In the genomic region with DNA sequence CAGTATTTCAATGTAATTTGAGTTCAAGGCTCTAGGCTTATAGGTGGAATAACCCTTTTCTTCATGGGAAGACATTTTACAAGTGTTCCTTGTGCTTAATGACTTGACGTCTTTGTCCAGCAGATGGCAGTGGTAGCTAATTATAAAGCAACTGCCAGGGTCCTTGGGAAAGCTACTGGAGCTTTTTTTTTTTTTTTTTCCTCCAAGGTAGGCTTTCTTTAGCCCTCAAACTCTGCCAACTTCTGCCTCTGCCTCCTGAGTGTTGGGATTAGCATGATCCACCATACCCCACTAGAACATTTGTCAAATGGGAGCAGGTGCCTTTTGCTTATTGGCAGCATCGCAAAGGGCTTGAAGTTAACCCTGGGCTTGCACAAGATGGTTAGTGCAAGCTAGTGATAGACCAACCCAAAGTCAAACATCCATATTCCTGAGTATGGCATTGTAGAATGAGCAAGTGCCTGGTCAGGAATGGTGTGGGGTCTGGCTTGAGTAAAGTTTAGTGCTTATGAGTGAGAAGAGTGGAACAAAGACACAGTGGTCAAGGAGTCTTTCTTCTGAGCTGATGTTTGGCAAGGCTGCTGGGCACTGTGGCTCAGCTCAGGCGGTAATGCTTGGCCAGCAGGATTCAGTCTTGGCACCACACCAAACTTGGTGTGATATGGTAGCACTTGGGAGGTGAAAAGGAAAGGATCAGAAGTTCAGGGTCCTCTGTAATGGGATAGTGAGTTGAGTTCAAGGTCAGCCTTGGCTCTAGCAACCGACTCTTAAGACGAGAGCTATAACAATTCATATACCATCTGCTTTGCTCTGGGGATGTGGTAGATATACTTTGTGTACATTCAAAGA, we compare ENCODE assay signal across 9 mouse cellular contexts. TPM values are rescaled to one million over a fixed set of nuclear protein-coding genes. Genes with fewer than 3 reads are reported as not detected.
DNase-seq lines count a peak whose midpoint lies in the region; ATAC-seq and TF ChIP-seq lines count a peak whose summit lies in the region.
"Had no signal": no experiment of that assay in that cellular context is flagged by ENCODE, and none has a peak within 500 bp of the region (broad histone marks: within the 10 kb centered on the region; RNA-seq: fewer than 3 reads in every experiment).

No protein-coding gene starts in this region.

- no peaks in the 10 kb centered on the region for H3K9me3 ChIP-seq in G1E (replicated peaks)
- H3K9me3 ChIP-seq in limb, embryonic 11.5 days (ENCODE audit: control insufficient read depth, low read length) = no peaks in the 10 kb centered on the region

- H3K27me3 ChIP-seq in G1E (ENCODE audit: insufficient read depth, low read length) = no peaks in the 10 kb centered on the region
- H3K27me3 ChIP-seq in limb, embryonic 11.5 days (ENCODE audit: control insufficient read depth, insufficient read depth, low read length) = no peaks in the 10 kb centered on the region

- peaks cover 38% of the 10 kb centered on the region for H3K36me3 ChIP-seq in G1E (replicated peaks)
- peaks cover 8% of the 10 kb centered on the region; the same call in 1 of the 2 replicates for H3K36me3 ChIP-seq in limb, embryonic 11.5 days (ENCODE audit: control insufficient read depth, insufficient read depth, low read length)

- no peak overlapping the region for H3K4me3 ChIP-seq in G1E (ENCODE audit: low read depth, low read length)
- no peak overlapping the region for H3K4me3 ChIP-seq in limb, embryonic 11.5 days (ENCODE audit: low read depth, low read length)

- DNase-seq in cerebellum, adult 11 months = peak; percentile 48
- no peak for DNase-seq in cerebellum, adult 8-10 months
- no peak for DNase-seq in G1E (ENCODE audit: low spot score)
- peak; percentile 68 for DNase-seq in heart, postnatal 4 days
- DNase-seq in limb, embryonic 11.5 days (ENCODE audit: low spot score) = peak; percentile 53
- DNase-seq in naive thymus-derived CD4-positive, alpha-beta T cell, adult 2 months (ENCODE audit: low read depth) = peak; percentile 68
- no peak for DNase-seq in urinary bladder, postnatal 4 days (ENCODE audit: low spot score in 2 of 2)

- no peak for TF ChIP-seq CTCF in G1E (IDR thresholded peaks at IDR 0.05; ENCODE audit: low read depth, low read length)

- ATAC-seq in G1E (ENCODE audit: extremely low read depth, insufficient number of reproducible peaks, low FRiP score, poor library complexity, severe bottlenecking) = peak; percentile 16
- ATAC-seq in common myeloid progenitor, adult 5-6 weeks (replicated peaks; ENCODE audit: low read depth, poor library complexity, severe bottlenecking) = peak; percentile 6; the same call in 1 of the 2 replicates
- ATAC-seq in limb, embryonic 11.5 days (ENCODE audit: insufficient number of reproducible peaks, low FRiP score, low TSS enrichment, low read depth) = peak; percentile 52

- H3K9ac ChIP-seq in limb, embryonic 11.5 days (ENCODE audit: low read length) = no peak overlapping the region

- 26% methylated on average over 5 of the region's 5 CpGs for WGBS in limb, embryonic 11.5 days

- no peak overlapping the region for H3K4me2 ChIP-seq in limb, embryonic 11.5 days (ENCODE audit: low read depth, severe bottlenecking)

- peak overlapping the region; percentile 22; the same call in 1 of the 2 replicates for H3K27ac ChIP-seq in limb, embryonic 11.5 days (replicated peaks; ENCODE audit: low read depth, low read length)
- H3K27ac ChIP-seq: macrophage had no signal

- peaks cover 16% of the 10 kb centered on the region for H3K4me1 ChIP-seq in G1E (ENCODE audit: insufficient read depth, low read depth, low read length)
- H3K4me1 ChIP-seq in limb, embryonic 11.5 days (ENCODE audit: control insufficient read depth, insufficient read depth, low read length) = peaks cover 12% of the 10 kb centered on the region

RNA-seq across cellular contexts. Expression of a gene that starts 5.9 kb away (rescaled TPM):
- 1,343 and 1,357 TPM in 2 replicates for total RNA-seq in G1E (2014; fragmentation: Nextera tagmentation)
- total RNA-seq in G1E (2017) = 3,642 and 4,293 TPM in 2 replicates
- 380 and 483 TPM in 2 replicates for polyA plus RNA-seq in G1E (2012)
- total RNA-seq in common myeloid progenitor, adult 5-6 weeks (2017) = 4,616 and 4,673 TPM in 2 replicates
- 1,000 to 10,000 TPM; 1,168 to 1,187 TPM for total RNA-seq in heart, postnatal 4 days (2021)
- 3,724 and 3,791 TPM in 2 replicates for polyA plus RNA-seq in limb, embryonic 11.5 days (2014; fragmentation: Nextera tagmentation; extraction: Ambion mirVana)

Comparison
In these comparisons a context has a peak if more than half of its experiments do, and no peak if none do; other contexts are left out.
1. DNase-seq: peak in cerebellum, adult 11 months (single experiment), heart, postnatal 4 days (single experiment), limb, embryonic 11.5 days (single experiment) and naive thymus-derived CD4-positive, alpha-beta T cell, adult 2 months (single experiment); none in cerebellum, adult 8-10 months (single experiment), G1E (single experiment) and urinary bladder, postnatal 4 days (0 of 2).
2. Peak in every context shown above with its lines, with median percentiles within 50 percentile points of each other: ATAC-seq.